Mouse (Mus musculus): ENCODE results near the gene Orm3.

DNA sequence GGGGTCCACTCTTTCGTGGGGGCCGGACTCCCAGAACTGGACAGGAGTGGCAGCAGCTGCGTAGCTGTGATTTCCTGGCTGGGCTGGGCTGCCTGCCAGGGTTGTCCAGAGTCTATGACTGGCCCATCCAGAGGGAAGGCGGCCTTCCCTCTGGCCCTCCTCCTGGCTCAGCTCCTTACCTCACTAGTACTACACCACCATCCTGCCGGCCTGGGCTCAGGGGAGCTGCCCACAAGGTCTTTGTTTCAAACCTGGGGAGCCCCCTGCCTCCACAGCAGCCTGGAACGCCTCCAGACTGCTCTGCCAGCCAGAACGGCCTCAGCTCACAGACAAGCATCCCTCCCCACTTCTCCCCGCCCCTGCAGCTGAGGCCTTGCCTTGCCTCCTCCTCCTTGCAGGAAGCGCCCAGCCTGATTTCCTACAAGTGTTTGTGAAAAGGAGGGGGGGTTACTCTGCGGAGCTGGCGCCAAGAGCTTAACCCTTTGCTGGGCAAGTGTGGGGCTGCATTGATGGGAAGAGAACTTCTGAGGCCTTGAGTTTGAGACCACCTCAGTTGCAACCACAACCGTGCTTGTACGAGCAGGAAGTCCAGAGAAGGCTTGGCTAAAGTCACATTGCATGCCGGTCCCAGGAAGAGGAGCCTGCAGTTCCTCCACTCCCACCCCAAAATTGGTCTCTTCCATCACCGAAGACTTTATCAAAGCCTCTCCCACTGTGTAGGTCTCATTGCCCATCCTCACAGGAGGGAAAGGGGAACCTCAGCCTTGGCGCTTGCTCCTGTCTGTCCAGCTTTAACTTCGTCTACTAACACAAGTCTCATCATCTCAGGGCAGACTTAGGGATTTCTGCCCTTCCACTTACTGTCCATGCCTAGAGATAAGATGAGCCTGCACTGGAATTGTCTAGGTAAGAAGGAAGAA, 47.3 kb downstream of the Orm3 start, which contains the start of gene Akna:
- TF ChIP-seq EP300 (IDR thresholded peaks at IDR 0.05; ENCODE audit: low read depth) (no peak), CTCF (IDR thresholded peaks at IDR 0.05; ENCODE audit: low read depth) (no peak)

Measured in liver, postnatal 0 days (tissue).